Mouse (Mus musculus): ENCODE data around the gene Scyl1. TPM values are rescaled to one million over a fixed set of nuclear protein-coding genes. Genes with fewer than 3 reads are reported as not detected.
A peak's percentile ranks its signal among the peaks of the same experiment; 100 is the strongest.

Gene Scyl1
- polyA plus RNA-seq, 1 experiment = 113 TPM

DNA sequence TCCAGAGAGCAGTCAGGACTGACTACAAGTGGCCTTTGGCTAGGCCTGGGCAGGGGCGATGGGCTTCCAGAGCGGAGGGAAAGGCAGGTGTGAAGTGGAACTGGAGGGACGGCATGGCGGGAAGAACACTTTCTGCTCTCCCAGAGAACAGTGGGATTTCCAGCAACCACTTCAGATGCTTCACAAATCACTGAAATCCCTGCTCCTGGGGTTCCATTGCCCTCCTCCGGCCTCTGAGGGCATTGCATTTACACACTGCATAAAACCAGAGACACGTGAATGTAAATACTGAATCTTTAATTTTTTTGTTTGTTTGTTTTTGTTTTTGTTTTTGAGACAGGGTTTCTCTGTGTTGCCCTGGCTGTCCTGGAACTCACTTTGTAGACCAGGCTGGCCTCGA is 9.0 kb upstream of the Scyl1 start:
- Histone ChIP-seq H3K27me3 (ENCODE audit: control insufficient read depth, insufficient read depth, low read length) (no peaks in the 10 kb centered on the region), H3K27ac (ENCODE audit: control insufficient read depth, insufficient read depth, low read length) (no peak overlapping the region), H3K4me3 (ENCODE audit: control insufficient read depth, insufficient read depth, low read length) (no peak overlapping the region), H3K36me3 (ENCODE audit: control insufficient read depth, insufficient read depth, low read length) (no peaks in the 10 kb centered on the region), H3K4me1 (replicated peaks; ENCODE audit: control insufficient read depth, insufficient read depth, low read length) (no peaks in the 10 kb centered on the region)
- TF ChIP-seq POLR2A (IDR thresholded peaks at IDR 0.05; ENCODE audit: control insufficient read depth, extremely low read depth, insufficient read depth, low read length, poor library complexity) = no peak
- TF ChIP-seq CTCF (IDR thresholded peaks at IDR 0.05; ENCODE audit: borderline replicate concordance, control insufficient read depth, extremely low read depth, insufficient read depth, low read length, poor library complexity) = no peak
- DNase-seq = no peak
- 83% methylated on average over 7 of the region's 7 CpGs for WGBS

DNA sequence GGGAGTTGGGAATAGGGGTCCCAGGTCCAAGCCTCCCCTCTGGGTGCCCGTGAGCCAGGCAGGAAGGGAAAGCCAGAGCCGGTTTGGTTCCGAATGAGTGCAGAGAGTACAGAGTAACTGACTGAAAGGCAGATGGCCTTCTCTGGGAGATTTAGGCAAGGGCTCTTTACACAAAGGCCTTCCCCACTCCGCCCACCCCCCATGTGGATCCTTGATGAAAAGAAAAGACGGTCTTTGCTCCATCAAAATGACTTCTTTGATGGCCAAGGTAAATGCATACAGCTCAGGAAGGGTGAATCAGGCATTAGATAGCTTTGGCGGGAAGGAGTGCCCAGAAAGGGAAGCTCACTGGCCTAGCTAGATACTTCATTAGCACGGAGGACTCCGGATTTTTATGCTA is 7.1 kb upstream of the Scyl1 start:
- Histone ChIP-seq H3K27ac (ENCODE audit: control insufficient read depth, insufficient read depth, low read length) (no peak overlapping the region), H3K4me1 (replicated peaks; ENCODE audit: control insufficient read depth, insufficient read depth, low read length) (no peaks in the 10 kb centered on the region), H3K27me3 (ENCODE audit: control insufficient read depth, insufficient read depth, low read length) (no peaks in the 10 kb centered on the region), H3K36me3 (ENCODE audit: control insufficient read depth, insufficient read depth, low read length) (no peaks in the 10 kb centered on the region), H3K4me3 (ENCODE audit: control insufficient read depth, insufficient read depth, low read length) (no peak overlapping the region)
- no peak for TF ChIP-seq CTCF (IDR thresholded peaks at IDR 0.05; ENCODE audit: borderline replicate concordance, control insufficient read depth, extremely low read depth, insufficient read depth, low read length, poor library complexity)
- TF ChIP-seq POLR2A (IDR thresholded peaks at IDR 0.05; ENCODE audit: control insufficient read depth, extremely low read depth, insufficient read depth, low read length, poor library complexity) = no peak
- WGBS = 93% methylated on average over 8 of the region's 8 CpGs
- DNase-seq = no peak

DNA sequence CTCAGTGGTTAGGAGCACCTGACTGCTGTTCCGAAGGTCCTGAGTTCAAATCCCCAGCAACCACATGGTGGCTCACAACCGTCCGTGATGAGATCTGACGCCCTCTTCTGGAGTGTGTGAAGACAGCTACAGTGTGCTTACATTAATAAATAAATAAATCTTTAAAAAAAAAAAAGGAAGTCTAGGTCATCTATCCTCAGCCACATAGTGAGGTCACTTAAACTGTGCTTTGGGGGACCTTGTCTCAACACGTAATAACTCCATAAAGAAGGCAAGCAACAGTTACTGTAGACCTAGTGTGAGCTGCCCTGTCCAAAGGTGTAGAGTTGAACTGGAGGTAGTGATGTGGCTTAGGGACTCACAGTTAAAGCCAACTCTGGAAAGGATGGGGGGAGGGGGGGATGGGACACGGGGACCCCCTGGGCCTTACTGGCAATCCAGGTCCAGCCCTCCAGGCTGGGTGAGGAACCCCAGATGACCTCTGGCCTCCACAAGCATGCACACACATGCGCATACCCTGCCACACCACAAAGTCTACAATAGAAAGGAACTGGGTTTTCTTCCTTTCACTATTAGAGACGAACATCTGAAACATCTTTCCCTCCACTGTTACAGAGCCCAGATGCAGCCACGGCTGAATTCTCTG is 6.3 kb upstream of the Scyl1 start:
- 70% methylated on average over 9 of the region's 9 CpGs for WGBS
- no peaks in the 10 kb centered on the region for H3K4me1 ChIP-seq (replicated peaks; ENCODE audit: control insufficient read depth, insufficient read depth, low read length)
- TF ChIP-seq CTCF (IDR thresholded peaks at IDR 0.05; ENCODE audit: borderline replicate concordance, control insufficient read depth, extremely low read depth, insufficient read depth, low read length, poor library complexity) (no peak), POLR2A (IDR thresholded peaks at IDR 0.05; ENCODE audit: control insufficient read depth, extremely low read depth, insufficient read depth, low read length, poor library complexity) (no peak)
- no peaks in the 10 kb centered on the region for H3K36me3 ChIP-seq (ENCODE audit: control insufficient read depth, insufficient read depth, low read length)
- no peak for DNase-seq
- no peaks in the 10 kb centered on the region for H3K27me3 ChIP-seq (ENCODE audit: control insufficient read depth, insufficient read depth, low read length)
- H3K27ac ChIP-seq (ENCODE audit: control insufficient read depth, insufficient read depth, low read length) = no peak overlapping the region
- no peak overlapping the region for H3K4me3 ChIP-seq (ENCODE audit: control insufficient read depth, insufficient read depth, low read length)

DNA sequence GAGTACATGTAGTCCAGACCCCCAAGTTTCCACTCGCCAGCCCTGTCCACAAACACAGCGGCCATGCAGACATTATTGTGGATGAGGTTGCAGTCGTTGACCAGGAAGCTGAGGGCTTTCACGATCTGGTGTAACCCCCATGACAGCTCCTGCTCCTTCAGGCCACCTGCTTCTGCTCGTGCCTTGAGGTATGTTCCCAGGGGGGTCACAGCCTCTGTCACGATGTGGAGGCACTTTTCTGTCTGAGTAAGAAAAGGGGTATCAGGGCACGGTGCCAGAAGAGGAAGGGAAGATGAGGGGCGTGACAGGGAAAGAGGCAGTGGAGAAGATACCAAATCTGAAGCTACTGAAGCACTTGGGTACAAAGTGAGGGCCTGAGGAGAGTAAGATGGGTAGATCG is 908 bp downstream of the Scyl1 start:
- Histone ChIP-seq H3K36me3 (ENCODE audit: control insufficient read depth, insufficient read depth, low read length) (peaks cover 9% of the 10 kb centered on the region; the same call in 1 of the 2 replicates), H3K27me3 (ENCODE audit: control insufficient read depth, insufficient read depth, low read length) (no peaks in the 10 kb centered on the region), H3K4me1 (replicated peaks; ENCODE audit: control insufficient read depth, insufficient read depth, low read length) (peaks cover 13% of the 10 kb centered on the region), H3K4me3 (ENCODE audit: control insufficient read depth, insufficient read depth, low read length) (peak overlapping the region; percentile 83), H3K27ac (ENCODE audit: control insufficient read depth, insufficient read depth, low read length) (no peak overlapping the region)
- TF ChIP-seq POLR2A (IDR thresholded peaks at IDR 0.05; ENCODE audit: control insufficient read depth, extremely low read depth, insufficient read depth, low read length, poor library complexity) = no peak
- no peak for TF ChIP-seq CTCF (IDR thresholded peaks at IDR 0.05; ENCODE audit: borderline replicate concordance, control insufficient read depth, extremely low read depth, insufficient read depth, low read length, poor library complexity)
- WGBS = 47% methylated on average over 9 of the region's 9 CpGs
- no peak for DNase-seq

DNA sequence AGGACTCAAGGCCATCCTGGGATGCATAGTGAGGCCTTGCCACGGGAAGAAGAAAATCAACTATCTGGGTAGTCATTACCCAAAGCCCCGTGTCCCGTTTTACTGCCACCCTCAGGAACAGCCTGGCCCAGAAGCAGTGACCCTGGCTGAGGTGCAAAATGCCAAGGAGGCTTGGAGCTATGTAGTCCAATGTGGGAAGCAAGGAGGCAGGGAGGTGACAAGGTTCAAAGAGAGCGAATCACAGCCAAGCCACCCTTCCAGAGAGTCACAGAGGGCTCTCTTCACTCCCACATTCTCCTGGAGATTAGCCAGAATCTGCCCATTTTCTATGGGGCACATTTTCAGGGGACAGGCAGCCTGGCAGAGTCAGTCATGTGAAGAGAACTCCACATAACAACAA is 3.9 kb downstream of the Scyl1 start:
- WGBS = 98% methylated on average over 4 of the region's 4 CpGs
- peaks cover 13% of the 10 kb centered on the region for H3K4me1 ChIP-seq (replicated peaks; ENCODE audit: control insufficient read depth, insufficient read depth, low read length)
- H3K4me3 ChIP-seq (ENCODE audit: control insufficient read depth, insufficient read depth, low read length) = no peak overlapping the region
- H3K27me3 ChIP-seq (ENCODE audit: control insufficient read depth, insufficient read depth, low read length) = no peaks in the 10 kb centered on the region
- no peak for DNase-seq
- H3K36me3 ChIP-seq (ENCODE audit: control insufficient read depth, insufficient read depth, low read length) = peaks cover 31% of the 10 kb centered on the region
- H3K27ac ChIP-seq (ENCODE audit: control insufficient read depth, insufficient read depth, low read length) = no peak overlapping the region
- TF ChIP-seq CTCF (IDR thresholded peaks at IDR 0.05; ENCODE audit: borderline replicate concordance, control insufficient read depth, extremely low read depth, insufficient read depth, low read length, poor library complexity) (no peak), POLR2A (IDR thresholded peaks at IDR 0.05; ENCODE audit: control insufficient read depth, extremely low read depth, insufficient read depth, low read length, poor library complexity) (no peak)

DNA sequence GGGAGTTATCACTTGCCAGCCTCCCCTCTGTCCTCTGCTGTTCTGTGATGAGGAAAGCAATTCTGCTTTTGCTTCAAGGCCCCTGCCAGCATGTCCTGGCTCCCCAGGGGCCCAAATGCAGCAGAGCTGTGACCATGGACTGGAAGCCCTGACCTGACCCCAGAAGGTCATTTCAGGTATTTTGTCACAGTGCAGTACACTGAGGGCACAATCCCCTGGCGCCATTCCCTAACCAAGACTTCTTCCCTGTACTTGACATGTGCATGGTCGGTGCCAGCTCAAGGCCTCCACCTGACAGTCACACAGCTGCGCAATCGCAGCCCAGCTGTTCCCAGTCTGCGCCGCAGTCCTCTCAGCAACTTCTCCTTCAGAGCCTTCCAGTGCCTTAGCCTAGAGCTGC is 8.1 kb downstream of the Scyl1 start:
- TF ChIP-seq POLR2A (IDR thresholded peaks at IDR 0.05; ENCODE audit: control insufficient read depth, extremely low read depth, insufficient read depth, low read length, poor library complexity) = no peak
- TF ChIP-seq CTCF (IDR thresholded peaks at IDR 0.05; ENCODE audit: borderline replicate concordance, control insufficient read depth, extremely low read depth, insufficient read depth, low read length, poor library complexity) = no peak
- H3K4me3 ChIP-seq (ENCODE audit: control insufficient read depth, insufficient read depth, low read length) = no peak overlapping the region
- no peaks in the 10 kb centered on the region for H3K27me3 ChIP-seq (ENCODE audit: control insufficient read depth, insufficient read depth, low read length)
- H3K4me1 ChIP-seq (replicated peaks; ENCODE audit: control insufficient read depth, insufficient read depth, low read length) = no peaks in the 10 kb centered on the region
- H3K36me3 ChIP-seq (ENCODE audit: control insufficient read depth, insufficient read depth, low read length) = peaks cover 53% of the 10 kb centered on the region
- no peak overlapping the region for H3K27ac ChIP-seq (ENCODE audit: control insufficient read depth, insufficient read depth, low read length)
- WGBS = 97% methylated on average over 6 of the region's 6 CpGs
- no peak for DNase-seq

Measured in thymus, adult 2 months (tissue).